Mouse (Mus musculus) limb, embryonic 11.5 days (tissue): Measurements from ENCODE around the gene Aqp1. TPM values are rescaled to one million over a fixed set of nuclear protein-coding genes. Genes with fewer than 3 reads are reported as not detected.

ENCODE experiments used
- ATAC-seq: fragments of 200-750 bp; cut with Nextera tagmentation; 2 replicates; pipeline ENCODE4 v1.8.0; 2017; ENCODE audit warnings: low read depth; ENCODE audit not compliant: insufficient number of reproducible peaks, low FRiP score, low TSS enrichment
- DNase-seq: peaks from one replicate; pipeline ENCODE4 v3.0.0-alpha.2; 2015; ENCODE audit warnings: low spot score
- H3K27ac ChIP-seq: fragments of 300-500 bp; sonication (generic); replicated peaks from 2 replicates; pipeline ENCODE4 v1.5.1; 2014; ENCODE audit warnings: low read depth, mild to moderate bottlenecking, low read length
- H3K27me3 ChIP-seq: fragments of 300-500 bp; sonication (generic); 2 replicates; pipeline ENCODE4 v1.6.1; 2014; ENCODE audit warnings: mild to moderate bottlenecking, low read length, mixed read lengths; ENCODE audit not compliant: control insufficient read depth, insufficient read depth
- H3K36me3 ChIP-seq: fragments of 300-500 bp; sonication (generic); 2 replicates; pipeline ENCODE4 v1.6.1; 2014; ENCODE audit warnings: mild to moderate bottlenecking, low read length, moderate library complexity, mixed read lengths; ENCODE audit not compliant: control insufficient read depth, insufficient read depth
- H3K4me1 ChIP-seq: fragments of 300-500 bp; sonication (generic); 2 replicates; pipeline ENCODE4 v1.6.1; 2014; ENCODE audit warnings: low read length, mixed read lengths; ENCODE audit not compliant: control insufficient read depth, insufficient read depth
- H3K4me2 ChIP-seq: fragments of 300-500 bp; sonication (generic); 2 replicates; pipeline ENCODE4 v1.6.1; 2014; ENCODE audit warnings: low read depth, mild to moderate bottlenecking, moderate library complexity; ENCODE audit not compliant: severe bottlenecking
- H3K4me3 ChIP-seq: fragments of 300-500 bp; sonication (generic); 2 replicates; pipeline ENCODE4 v1.5.1; 2014; ENCODE audit warnings: low read depth, low read length
- H3K9ac ChIP-seq: fragments of 300-500 bp; sonication (generic); 2 replicates; pipeline ENCODE4 v1.6.1; 2014; ENCODE audit warnings: mild to moderate bottlenecking, low read length
- H3K9me3 ChIP-seq: fragments of 300-500 bp; sonication (generic); 2 replicates; pipeline ENCODE4 v1.6.1; 2016; ENCODE audit warnings: low read length; ENCODE audit not compliant: control insufficient read depth
- WGBS: fragments of 180-500 bp; shearing (Covaris S2); extraction: QIAGEN DNeasy Blood & Tissue Kit; methylation state at CpG from one replicate; pipeline ENCODE4 v1.1.7; 2014; 5-methylcytosine and 5-hydroxymethylcytosine counted together
- polyA plus RNA-seq: library from polyadenylated mRNA; unstranded; fragments of >200 nt; fragmentation: Nextera tagmentation; extraction: Ambion mirVana; gene quantifications from 2 replicates; pipeline ENCODE4 v1.2.1, GENCODE M21; 2014

Aqp1 gene
- polyA plus RNA-seq, 1 experiment from 2014 or later, result 0.64 TPM

GRCm38 (mm10) chr6:55337242-55337641, 1.0 kb downstream of the Aqp1 start:
- Histone ChIP-seq H3K27me3 (no peaks in the 10 kb centered on the region), H3K4me1 (peaks cover 12% of the 10 kb centered on the region; the same call in 1 of the 2 replicates), H3K36me3 (no peaks in the 10 kb centered on the region), H3K9me3 (no peaks in the 10 kb centered on the region), H3K27ac (no peak overlapping the region), H3K9ac (no peak overlapping the region), H3K4me2 (no peak overlapping the region), H3K4me3 (no peak overlapping the region)
- DNase-seq (no peak), ATAC-seq (no peak)
- 84% methylated on average over 5 of the region's 5 CpGs for WGBS

GRCm38 (mm10) chr6:55338077-55338476, 1.8 kb downstream of the Aqp1 start:
- Histone ChIP-seq H3K4me1 (peaks cover 12% of the 10 kb centered on the region; the same call in 1 of the 2 replicates), H3K36me3 (no peaks in the 10 kb centered on the region), H3K4me2 (no peak overlapping the region), H3K9me3 (no peaks in the 10 kb centered on the region), H3K4me3 (no peak overlapping the region), H3K27ac (no peak overlapping the region), H3K27me3 (no peaks in the 10 kb centered on the region), H3K9ac (no peak overlapping the region)
- no peak for DNase-seq
- no peak for ATAC-seq
- WGBS, result 40% methylated on average over 6 of the region's 6 CpGs

- no peak for ATAC-seq
- Histone ChIP-seq H3K9me3 (no peaks in the 10 kb centered on the region), H3K36me3 (no peaks in the 10 kb centered on the region), H3K4me1 (peaks cover 12% of the 10 kb centered on the region; the same call in 1 of the 2 replicates), H3K4me2 (no peak overlapping the region), H3K27me3 (no peaks in the 10 kb centered on the region), H3K4me3 (no peak overlapping the region), H3K27ac (no peak overlapping the region), H3K9ac (no peak overlapping the region)
- DNase-seq, result no peak
- 74% methylated on average over 9 of the region's 9 CpGs for WGBS
These were observed 2.9 kb downstream of the Aqp1 start for GRCm38 (mm10) chr6:55338934-55339825.

- H3K27ac ChIP-seq, result no peak overlapping the region
- 39% methylated on average over 5 of the region's 5 CpGs for WGBS
- no peak overlapping the region for H3K4me3 ChIP-seq
- DNase-seq (no peak), ATAC-seq (no peak)
- H3K4me2 ChIP-seq, result no peak overlapping the region
- no peaks in the 10 kb centered on the region for H3K9me3 ChIP-seq
- no peaks in the 10 kb centered on the region for H3K4me1 ChIP-seq
- H3K9ac ChIP-seq, result no peak overlapping the region
- H3K36me3 ChIP-seq, result no peaks in the 10 kb centered on the region
- H3K27me3 ChIP-seq, result no peaks in the 10 kb centered on the region
These were observed 5.5 kb downstream of the Aqp1 start for GRCm38 (mm10) chr6:55341688-55342087.

GRCm38 (mm10) chr6:55342328-55342727, 6.1 kb downstream of the Aqp1 start:
- Histone ChIP-seq H3K36me3 (no peaks in the 10 kb centered on the region), H3K27ac (no peak overlapping the region), H3K9me3 (no peaks in the 10 kb centered on the region), H3K4me1 (no peaks in the 10 kb centered on the region), H3K4me3 (no peak overlapping the region), H3K4me2 (no peak overlapping the region), H3K9ac (no peak overlapping the region), H3K27me3 (no peaks in the 10 kb centered on the region)
- no peak for DNase-seq
- 84% methylated on average over 9 of the region's 9 CpGs for WGBS
- no peak for ATAC-seq

- Histone ChIP-seq H3K27me3 (no peaks in the 10 kb centered on the region), H3K9me3 (no peaks in the 10 kb centered on the region), H3K4me1 (no peaks in the 10 kb centered on the region), H3K36me3 (no peaks in the 10 kb centered on the region), H3K9ac (no peak overlapping the region), H3K4me2 (no peak overlapping the region), H3K4me3 (no peak overlapping the region), H3K27ac (no peak overlapping the region)
- no peak for DNase-seq
- no peak for ATAC-seq
- 82% methylated on average over 10 of the region's 10 CpGs for WGBS
These were observed 7.2 kb downstream of the Aqp1 start for GRCm38 (mm10) chr6:55343446-55343845.

GRCm38 (mm10) chr6:55344291-55345016, 8.2 kb downstream of the Aqp1 start:
- ATAC-seq, result no peak
- WGBS, result 87% methylated on average over 9 of the region's 9 CpGs

GRCm38 (mm10) chr6:55345264-55345663, 9.0 kb downstream of the Aqp1 start:
- H3K9ac ChIP-seq, result no peak overlapping the region
- DNase-seq (no peak), ATAC-seq (no peak)
- H3K27ac ChIP-seq, result no peak overlapping the region
- no peak overlapping the region for H3K4me2 ChIP-seq
- no peaks in the 10 kb centered on the region for H3K9me3 ChIP-seq
- no peaks in the 10 kb centered on the region for H3K4me1 ChIP-seq
- no peaks in the 10 kb centered on the region for H3K36me3 ChIP-seq
- WGBS, result 86% methylated on average over 10 of the region's 10 CpGs
- no peaks in the 10 kb centered on the region for H3K27me3 ChIP-seq
- no peak overlapping the region for H3K4me3 ChIP-seq

More at GRCm38 (mm10) chr6:55344291-55345016, 8.2 kb downstream of the Aqp1 start:
- H3K9ac ChIP-seq, result no peak overlapping the region
- DNase-seq, result no peak
- no peaks in the 10 kb centered on the region for H3K27me3 ChIP-seq
- H3K36me3 ChIP-seq, result no peaks in the 10 kb centered on the region
- H3K9me3 ChIP-seq, result no peaks in the 10 kb centered on the region
- H3K27ac ChIP-seq, result no peak overlapping the region
- H3K4me1 ChIP-seq, result no peaks in the 10 kb centered on the region
- no peak overlapping the region for H3K4me2 ChIP-seq
- no peak overlapping the region for H3K4me3 ChIP-seq
